Mouse (Mus musculus) neural tube, embryonic 15.5 days (tissue): ENCODE data around the gene AC140267.1. TPM values are rescaled to one million over a fixed set of nuclear protein-coding genes. Genes with fewer than 3 reads are reported as not detected.
A peak's percentile ranks its signal among the peaks of the same experiment; 100 is the strongest.

Experiments used
- ATAC-seq: fragments of 200-750 bp; cut with Nextera tagmentation; 2 replicates; pipeline ENCODE4 v1.8.0; 2017; ENCODE audit warnings: mild to moderate bottlenecking, moderate TSS enrichment, moderate library complexity; ENCODE audit not compliant: low FRiP score
- H3K27ac ChIP-seq: fragments of 300-500 bp; sonication (generic); replicated peaks from 2 replicates; pipeline ENCODE4 v1.5.1; 2015; ENCODE audit warnings: mild to moderate bottlenecking, inconsistent platforms
- H3K27me3 ChIP-seq: fragments of 300-500 bp; sonication (generic); replicated peaks from 2 replicates; pipeline ENCODE4 v1.6.1; 2015; ENCODE audit warnings: inconsistent platforms
- H3K36me3 ChIP-seq: fragments of 300-500 bp; sonication (generic); 2 replicates; pipeline ENCODE4 v1.6.1; 2015; ENCODE audit warnings: inconsistent platforms
- H3K4me1 ChIP-seq: fragments of 300-500 bp; sonication (generic); 2 replicates; pipeline ENCODE4 v1.6.1; 2015; ENCODE audit warnings: inconsistent platforms
- H3K4me2 ChIP-seq: fragments of 300-500 bp; sonication (generic); 2 replicates; pipeline ENCODE4 v1.6.1; 2015; ENCODE audit warnings: inconsistent platforms, mild to moderate bottlenecking, moderate library complexity
- H3K4me3 ChIP-seq: fragments of 300-500 bp; sonication (generic); replicated peaks from 2 replicates; pipeline ENCODE4 v1.5.1; 2015; ENCODE audit warnings: mild to moderate bottlenecking, inconsistent platforms
- H3K9ac ChIP-seq: fragments of 300-500 bp; sonication (generic); replicated peaks from 2 replicates; pipeline ENCODE4 v1.6.1; 2015; ENCODE audit warnings: mild to moderate bottlenecking, inconsistent platforms
- H3K9me3 ChIP-seq: fragments of 300-500 bp; sonication (generic); replicated peaks from 2 replicates; pipeline ENCODE4 v1.6.1; 2016; ENCODE audit warnings: inconsistent platforms
- WGBS: fragments of 180-500 bp; shearing (Covaris S2); methylation state at CpG from one replicate; pipeline ENCODE4 v1.1.7; 2015; ENCODE audit warnings: mixed read lengths; 5-methylcytosine and 5-hydroxymethylcytosine counted together
- polyA plus RNA-seq: library from polyadenylated mRNA; unstranded; fragments of >200 nt; fragmentation: Nextera tagmentation; extraction: Ambion mirVana; gene quantifications from 2 replicates; pipeline ENCODE4 v1.2.1, GENCODE M21; 2015

Gene AC140267.1
- polyA plus RNA-seq, 1 experiment from 2014 or later: not detected

DNA sequence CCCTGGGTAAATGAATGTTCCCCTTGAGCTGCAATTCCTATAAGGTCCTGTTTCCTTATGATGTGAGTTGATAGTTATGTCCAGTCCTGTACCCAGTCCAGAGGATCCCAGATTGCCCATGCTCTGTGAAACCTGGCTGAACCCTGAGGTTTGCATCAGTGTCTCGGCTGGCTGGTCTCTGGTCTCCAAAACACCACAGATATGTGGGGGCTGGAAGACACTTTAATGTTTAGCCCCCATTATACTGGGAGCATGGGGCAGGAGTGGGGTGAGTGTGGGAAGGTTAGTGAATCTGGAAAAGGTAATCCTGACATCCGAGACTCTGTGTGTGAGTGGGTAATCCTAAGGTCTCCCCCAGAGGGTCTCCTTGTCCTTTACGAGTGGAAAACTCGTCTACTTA is 2.6 kb upstream of the AC140267.1 start:
- no peaks in the 10 kb centered on the region for H3K9me3 ChIP-seq
- H3K36me3 ChIP-seq: peaks cover 22% of the 10 kb centered on the region
- H3K4me3 ChIP-seq: no peak overlapping the region
- H3K4me2 ChIP-seq: peak overlapping the region; percentile 67
- H3K4me1 ChIP-seq: peaks cover 33% of the 10 kb centered on the region
- 54% methylated on average over 4 of the region's 4 CpGs for WGBS
- H3K9ac ChIP-seq: peak overlapping the region; percentile 26; the same call in 1 of the 2 replicates
- ATAC-seq: peak; percentile 6; the same call in 1 of the 2 replicates
- H3K27ac ChIP-seq: peak overlapping the region; percentile 88
- no peaks in the 10 kb centered on the region for H3K27me3 ChIP-seq

DNA sequence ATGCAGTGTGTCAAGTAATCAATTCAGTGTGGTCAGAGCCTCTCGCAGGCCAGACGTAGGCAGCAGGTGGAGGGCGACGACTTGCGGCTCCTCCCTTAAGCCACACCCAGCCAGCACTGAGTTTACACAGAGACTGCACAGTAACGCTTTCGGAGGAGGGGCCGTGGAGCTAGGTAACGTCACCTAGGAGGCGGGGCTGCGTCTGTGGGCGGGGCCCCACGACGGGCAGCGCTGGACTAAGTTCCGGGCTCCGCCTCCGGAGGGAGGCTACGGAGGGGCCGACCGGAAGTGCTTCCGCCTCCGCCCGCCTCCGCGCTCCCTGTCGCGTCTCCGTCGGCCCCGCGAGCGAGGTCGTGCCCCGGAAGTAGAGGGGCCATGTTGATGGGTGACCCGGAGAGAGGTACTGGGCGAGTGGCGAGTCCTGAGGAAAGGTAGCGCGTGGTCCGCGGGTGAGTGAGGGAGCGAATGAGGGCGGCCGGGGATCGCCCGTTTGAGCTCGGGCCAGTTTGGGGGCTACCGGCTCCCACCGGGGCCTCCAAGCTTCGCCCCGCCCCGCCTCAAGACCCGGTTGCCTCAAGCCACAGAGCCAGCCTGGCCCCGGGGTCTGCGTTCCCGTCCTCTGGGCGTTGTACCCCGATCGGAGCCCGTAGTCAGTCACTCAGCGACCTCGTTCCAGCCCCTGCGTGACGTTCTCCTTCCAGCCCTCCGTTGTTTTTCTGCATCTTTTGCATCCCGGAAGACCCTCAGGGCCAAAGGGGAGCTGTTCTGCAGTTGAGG is 1.7 kb upstream of the AC140267.1 start, which contains the start of gene Mief1:
TSS of gene Mief1 (plus strand) at position 286 of the 777 bp plus-strand sequence.
- WGBS: under 1% methylated on average over 60 of the region's 67 CpGs
- Histone ChIP-seq H3K9ac (peak within 1 kb of the TSS; percentile 86), H3K4me2 (peak within 1 kb of the TSS; percentile 67), H3K27ac (peak within 1 kb of the TSS; percentile 88), H3K4me3 (peak within 1 kb of the TSS; percentile 94), H3K9me3 (no peaks in the 10 kb centered on the region), H3K36me3 (peaks cover 31% of the 10 kb centered on the region), H3K4me1 (peaks cover 30% of the 10 kb centered on the region), H3K27me3 (no peaks in the 10 kb centered on the region)
- ATAC-seq: peak; percentile 97

DNA sequence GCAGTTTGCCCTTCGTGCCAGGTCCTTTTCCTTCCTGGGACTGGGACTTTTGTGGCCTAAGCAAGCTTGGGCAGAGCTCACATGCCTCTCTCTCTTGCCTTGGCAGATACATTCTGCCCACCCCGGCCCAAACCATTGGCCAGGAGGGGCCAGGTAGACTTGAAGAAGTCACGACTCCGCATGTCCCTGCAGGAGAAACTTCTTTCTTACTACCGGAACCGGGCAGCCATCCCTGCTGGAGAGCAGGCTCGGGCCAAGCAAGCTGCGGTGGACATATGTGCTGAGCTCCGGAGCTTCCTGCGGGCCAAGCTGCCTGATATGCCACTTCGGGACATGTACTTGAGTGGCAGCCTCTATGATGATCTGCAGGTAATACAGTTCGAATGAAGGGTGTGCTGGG is 12.5 kb downstream of the AC140267.1 start:
- H3K9ac ChIP-seq: no peak overlapping the region
- no peak overlapping the region for H3K4me3 ChIP-seq
- no peak overlapping the region for H3K4me2 ChIP-seq
- 95% methylated on average over 12 of the region's 12 CpGs for WGBS
- no peaks in the 10 kb centered on the region for H3K9me3 ChIP-seq
- H3K4me1 ChIP-seq: no peaks in the 10 kb centered on the region
- no peaks in the 10 kb centered on the region for H3K27me3 ChIP-seq
- no peak for ATAC-seq
- no peak overlapping the region for H3K27ac ChIP-seq
- H3K36me3 ChIP-seq: peaks cover 76% of the 10 kb centered on the region

DNA sequence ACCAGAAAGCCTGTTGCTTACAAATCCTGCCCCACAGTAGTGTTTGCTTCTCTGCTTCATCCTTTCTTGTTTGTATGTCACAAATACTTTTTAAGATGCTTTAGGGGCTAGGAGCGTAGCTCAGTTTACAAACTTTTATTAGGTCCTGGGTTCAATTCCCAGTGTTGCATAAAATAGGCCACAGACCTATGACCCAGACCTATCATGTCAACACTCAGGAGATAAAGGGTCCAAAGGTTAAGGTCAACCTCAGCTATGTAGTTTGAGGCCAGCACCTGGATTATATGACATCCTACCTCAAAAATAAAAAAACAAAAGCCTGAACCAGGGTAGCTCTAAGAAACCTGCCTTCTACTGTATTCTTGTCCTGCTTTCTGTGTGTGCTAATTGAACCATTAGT is 13.0 kb downstream of the AC140267.1 start:
- Histone ChIP-seq H3K4me2 (no peak overlapping the region), H3K27me3 (no peaks in the 10 kb centered on the region), H3K9ac (no peak overlapping the region), H3K27ac (no peak overlapping the region), H3K36me3 (peaks cover 71% of the 10 kb centered on the region), H3K4me3 (no peak overlapping the region), H3K9me3 (no peaks in the 10 kb centered on the region), H3K4me1 (peaks cover 2% of the 10 kb centered on the region)
- no peak for ATAC-seq
- 100% methylated on average over 1 of the region's 1 CpGs for WGBS

DNA sequence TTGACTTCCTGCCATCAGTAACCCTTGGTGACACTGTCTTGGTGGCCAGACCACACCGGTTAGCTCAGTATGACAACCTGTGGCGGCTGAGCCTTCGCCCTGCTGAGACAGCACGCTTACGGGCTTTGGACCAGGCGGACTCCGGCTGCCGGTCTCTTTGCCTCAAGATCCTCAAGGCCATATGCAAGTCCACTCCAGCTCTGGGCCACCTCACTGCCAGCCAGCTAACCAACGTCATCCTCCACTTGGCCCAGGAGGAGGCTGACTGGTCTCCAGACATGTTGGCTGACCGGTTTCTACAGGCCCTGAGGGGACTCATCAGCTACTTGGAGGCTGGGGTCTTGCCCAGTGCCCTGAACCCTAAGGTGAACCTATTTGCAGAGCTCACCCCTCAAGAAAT is 14.0 kb downstream of the AC140267.1 start:
- WGBS: 96% methylated on average over 10 of the region's 10 CpGs
- no peak overlapping the region for H3K4me3 ChIP-seq
- H3K4me1 ChIP-seq: peaks cover 13% of the 10 kb centered on the region
- no peak overlapping the region for H3K27ac ChIP-seq
- H3K36me3 ChIP-seq: peaks cover 65% of the 10 kb centered on the region
- no peak overlapping the region for H3K9ac ChIP-seq
- H3K27me3 ChIP-seq: no peaks in the 10 kb centered on the region
- no peak overlapping the region for H3K4me2 ChIP-seq
- ATAC-seq: no peak
- no peaks in the 10 kb centered on the region for H3K9me3 ChIP-seq

DNA sequence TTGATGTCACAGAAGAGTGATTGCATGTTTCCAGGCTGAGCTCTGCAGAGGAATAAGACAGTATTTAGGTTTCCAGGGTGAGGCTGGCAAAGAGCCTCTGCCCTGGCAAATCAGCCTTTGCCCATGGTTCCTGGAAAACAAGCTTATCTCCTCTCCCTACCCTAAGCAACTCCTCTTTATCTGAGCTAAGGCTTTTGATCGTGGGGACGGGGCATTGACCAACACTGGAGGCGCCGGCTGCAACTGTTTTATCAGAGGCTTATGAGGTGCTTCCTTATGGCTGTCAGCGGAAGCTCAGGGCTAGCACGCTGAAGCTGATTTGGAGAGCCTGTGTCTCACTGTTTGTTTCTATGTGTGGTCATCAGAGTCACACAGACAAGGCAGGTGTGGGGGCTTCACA is 15.0 kb downstream of the AC140267.1 start:
- Histone ChIP-seq H3K4me3 (no peak overlapping the region), H3K9me3 (no peaks in the 10 kb centered on the region), H3K4me1 (peaks cover 13% of the 10 kb centered on the region), H3K27ac (no peak overlapping the region), H3K9ac (no peak overlapping the region), H3K27me3 (no peaks in the 10 kb centered on the region), H3K36me3 (peaks cover 59% of the 10 kb centered on the region), H3K4me2 (no peak overlapping the region)
- WGBS: 96% methylated on average over 6 of the region's 6 CpGs
- ATAC-seq: no peak

DNA sequence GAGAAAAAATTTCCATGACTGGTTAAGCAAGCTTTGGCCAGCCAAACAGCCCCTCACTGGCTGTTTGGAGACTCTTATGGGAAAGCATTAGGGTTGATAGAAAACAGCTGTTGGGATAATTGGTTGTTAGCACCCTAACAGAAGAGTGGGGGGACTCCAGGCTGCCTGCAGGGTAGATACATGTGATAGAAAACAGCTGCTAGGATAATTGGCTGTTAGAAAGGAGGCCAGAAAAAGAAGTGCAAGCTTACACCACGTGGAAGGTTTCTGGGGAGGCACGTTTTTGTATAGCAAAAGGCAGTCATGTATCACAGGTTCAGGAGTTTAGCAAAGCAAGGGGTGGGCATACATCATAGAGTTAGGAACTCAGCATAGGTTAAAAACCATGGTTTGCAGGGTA is 17.9 kb downstream of the AC140267.1 start:
- 37% methylated on average over 2 of the region's 2 CpGs for WGBS
- Histone ChIP-seq H3K4me2 (no peak overlapping the region), H3K9ac (no peak overlapping the region), H3K27me3 (no peaks in the 10 kb centered on the region), H3K27ac (peak overlapping the region; percentile 100), H3K4me1 (peaks cover 36% of the 10 kb centered on the region), H3K4me3 (no peak overlapping the region), H3K9me3 (no peaks in the 10 kb centered on the region), H3K36me3 (peaks cover 52% of the 10 kb centered on the region)
- ATAC-seq: no peak

DNA sequence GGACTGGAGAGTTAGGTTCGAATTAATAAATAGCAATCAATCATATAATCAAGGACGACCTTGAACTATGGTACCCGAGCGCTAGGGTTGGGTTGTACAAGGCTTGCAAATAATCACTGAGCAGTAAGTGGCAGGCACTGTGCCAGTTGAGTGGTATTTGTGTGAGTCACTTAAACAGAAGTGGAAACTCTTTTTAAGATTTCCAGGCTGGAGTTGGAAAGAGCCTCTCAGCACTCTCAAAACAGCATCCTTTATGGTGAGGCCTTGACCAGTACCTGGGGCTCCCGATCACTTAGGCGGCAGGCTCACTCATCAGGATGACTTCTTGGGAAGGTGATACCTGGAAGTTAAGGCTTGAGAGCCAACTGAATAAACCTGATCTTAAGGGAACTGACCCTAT is 18.6 kb downstream of the AC140267.1 start:
- Histone ChIP-seq H3K27ac (peak overlapping the region; percentile 100), H3K4me1 (peaks cover 42% of the 10 kb centered on the region), H3K36me3 (peaks cover 46% of the 10 kb centered on the region), H3K4me3 (peak overlapping the region; percentile 100), H3K9me3 (no peaks in the 10 kb centered on the region), H3K4me2 (peak overlapping the region; percentile 97), H3K9ac (peak overlapping the region; percentile 76), H3K27me3 (no peaks in the 10 kb centered on the region)
- ATAC-seq: no peak
- WGBS: 43% methylated on average over 6 of the region's 6 CpGs

DNA sequence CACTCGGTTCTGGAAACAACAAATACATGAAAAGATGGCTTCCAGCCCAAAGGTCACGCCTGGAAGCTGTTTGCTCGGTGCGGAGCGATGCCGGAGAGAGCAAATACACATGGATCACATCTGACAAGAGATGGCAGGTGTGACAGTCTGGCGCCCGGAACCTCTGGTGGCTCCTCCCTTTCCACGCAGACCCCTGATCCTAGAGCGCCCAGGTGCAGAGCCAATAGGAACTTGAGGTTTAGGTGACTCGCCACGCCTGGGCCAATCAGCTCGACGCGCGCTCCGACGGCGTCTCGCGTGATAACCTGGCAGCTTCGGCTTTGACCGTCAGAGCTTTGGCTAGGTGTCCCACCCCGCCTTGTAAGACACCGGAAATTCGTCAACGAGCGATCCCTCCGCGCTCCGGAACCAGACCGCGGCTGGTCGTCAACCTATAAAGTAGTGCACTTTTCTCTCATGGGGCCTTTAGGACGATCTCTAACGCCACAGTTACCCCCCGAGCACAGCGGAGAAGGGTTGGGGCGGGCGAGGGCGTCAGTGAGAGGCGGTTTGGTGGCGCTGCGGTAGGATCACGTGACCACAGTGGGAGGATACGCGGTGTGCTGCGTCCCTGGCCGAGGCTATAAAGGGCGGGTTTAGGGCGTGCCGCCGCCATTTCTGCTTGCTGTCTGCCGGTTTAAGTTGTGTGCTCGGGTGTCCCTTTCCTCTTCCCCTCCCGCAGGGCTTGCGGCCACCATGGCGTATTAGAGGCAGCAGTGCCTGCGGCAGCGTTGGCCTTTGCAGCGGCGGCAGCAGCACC is 19.4 kb downstream of the AC140267.1 start, which contains the start of gene Atf4:
TSS of gene Atf4 (plus strand) at position 338 of the 799 bp plus-strand sequence.
- peaks cover 44% of the 10 kb centered on the region for H3K36me3 ChIP-seq

DNA sequence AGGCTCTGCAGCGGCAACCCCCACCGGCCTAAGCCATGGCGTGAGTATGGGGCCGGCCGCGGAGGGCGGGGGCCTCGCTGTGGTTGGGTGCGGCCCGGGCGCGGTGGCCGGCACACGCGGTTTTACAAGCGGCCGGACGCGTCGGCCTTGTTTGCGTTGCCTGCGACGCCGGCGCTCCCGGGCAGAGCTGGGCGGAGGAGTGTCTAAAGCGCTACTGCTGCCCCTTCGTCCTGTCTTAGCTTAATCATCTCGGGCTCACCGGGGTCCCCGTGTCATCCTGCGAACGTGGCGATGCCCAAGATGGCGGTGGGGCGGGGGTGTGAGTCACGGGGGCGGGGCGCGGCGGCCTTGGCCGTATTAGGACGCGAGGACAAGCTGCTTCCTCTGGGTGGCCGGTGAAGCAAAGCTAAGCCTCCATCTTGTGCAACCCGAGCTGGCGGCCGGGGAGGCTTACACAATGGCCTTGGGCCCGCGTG is 20.0 kb downstream of the AC140267.1 start:
- Histone ChIP-seq H3K4me2 (peak overlapping the region; percentile 97), H3K4me3 (peak overlapping the region; percentile 100), H3K36me3 (peaks cover 42% of the 10 kb centered on the region), H3K27me3 (no peaks in the 10 kb centered on the region), H3K27ac (peak overlapping the region; percentile 100), H3K4me1 (peaks cover 48% of the 10 kb centered on the region), H3K9me3 (no peaks in the 10 kb centered on the region), H3K9ac (peak overlapping the region; percentile 100)
- ATAC-seq: peak; percentile 48
- under 1% methylated on average over 51 of the region's 51 CpGs for WGBS

More for the DNA sequence above, 19.4 kb downstream of the AC140267.1 start, which contains the start of gene Atf4:
- Histone ChIP-seq H3K27me3 (no peaks in the 10 kb centered on the region), H3K9ac (peak within 1 kb of the TSS; percentile 100), H3K27ac (peak within 1 kb of the TSS; percentile 100), H3K4me2 (peak within 1 kb of the TSS; percentile 97), H3K4me1 (peaks cover 42% of the 10 kb centered on the region), H3K4me3 (peak within 1 kb of the TSS; percentile 100), H3K9me3 (no peaks in the 10 kb centered on the region)
- under 1% methylated on average over 62 of the region's 62 CpGs for WGBS
- peak; percentile 96 for ATAC-seq

DNA sequence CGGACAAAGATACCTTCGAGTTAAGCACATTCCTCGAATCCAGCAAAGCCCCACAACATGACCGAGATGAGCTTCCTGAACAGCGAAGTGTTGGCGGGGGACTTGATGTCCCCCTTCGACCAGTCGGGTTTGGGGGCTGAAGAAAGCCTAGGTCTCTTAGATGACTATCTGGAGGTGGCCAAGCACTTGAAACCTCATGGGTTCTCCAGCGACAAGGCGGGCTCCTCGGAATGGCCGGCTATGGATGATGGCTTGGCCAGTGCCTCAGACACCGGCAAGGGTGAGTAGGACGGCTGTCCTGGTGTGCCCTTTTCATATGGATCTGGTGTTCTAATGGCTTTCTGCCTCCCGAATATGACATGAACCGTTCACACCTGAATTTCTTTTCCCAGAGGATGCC is 20.6 kb downstream of the AC140267.1 start:
- WGBS: 9% methylated on average over 16 of the region's 16 CpGs
- Histone ChIP-seq H3K4me3 (peak overlapping the region; percentile 100), H3K36me3 (peaks cover 42% of the 10 kb centered on the region), H3K9me3 (no peaks in the 10 kb centered on the region), H3K4me1 (peaks cover 50% of the 10 kb centered on the region), H3K9ac (peak overlapping the region; percentile 100), H3K27ac (peak overlapping the region; percentile 100), H3K4me2 (peak overlapping the region; percentile 97), H3K27me3 (no peaks in the 10 kb centered on the region)
- no peak for ATAC-seq
